Mouse (Mus musculus): Measurements from ENCODE around the gene Syt14. TPM values are rescaled to one million over a fixed set of nuclear protein-coding genes. Genes with fewer than 3 reads are reported as not detected.
A peak's percentile ranks its signal among the peaks of the same experiment; 100 is the strongest.

The Syt14 gene
- total RNA-seq, 2 experiments from 2014 or later, result 1.4 to 1.5 TPM

DNA sequence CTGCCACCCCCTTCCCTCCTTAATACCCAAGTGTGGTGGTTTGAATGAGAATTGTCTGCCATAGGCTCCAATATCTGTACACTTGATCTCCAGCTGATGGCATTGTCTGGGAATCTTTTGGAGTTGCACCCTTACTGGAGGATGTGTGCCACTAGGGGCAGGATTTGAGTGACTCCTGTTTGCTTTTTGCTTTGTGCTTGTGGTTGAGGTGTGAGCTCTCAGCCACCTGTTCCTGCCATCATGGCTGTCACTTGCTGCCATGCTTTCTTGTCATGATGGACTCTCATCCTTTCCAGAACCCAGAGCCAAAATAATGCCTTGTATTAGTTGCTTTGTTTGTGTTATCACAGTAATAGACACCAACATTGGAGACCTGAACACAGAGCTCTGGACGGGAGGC lies 165.8 kb downstream of the Syt14 start:
- DNase-seq (ENCODE audit: low spot score in 2 of 2), result no peak

DNA sequence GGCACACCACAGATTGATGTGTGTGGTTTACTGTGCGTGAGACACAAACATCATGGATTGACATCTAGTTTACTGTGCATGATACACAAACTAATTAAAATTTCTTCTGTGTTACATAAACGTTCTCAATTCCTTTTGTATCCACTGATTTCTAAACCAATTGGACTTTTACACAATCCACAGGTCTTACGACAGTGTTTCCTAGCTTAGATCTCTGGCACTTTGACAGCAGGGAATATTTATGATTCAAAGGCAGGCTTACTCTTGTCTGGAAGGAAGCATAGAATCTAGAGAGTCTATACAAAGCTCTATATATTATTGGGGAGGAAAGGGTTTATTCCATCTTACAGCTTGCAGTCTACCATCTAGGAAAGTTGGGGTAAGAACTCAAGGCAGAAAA lies 171.1 kb downstream of the Syt14 start:
- no peak for DNase-seq (ENCODE audit: low spot score in 2 of 2)

DNA sequence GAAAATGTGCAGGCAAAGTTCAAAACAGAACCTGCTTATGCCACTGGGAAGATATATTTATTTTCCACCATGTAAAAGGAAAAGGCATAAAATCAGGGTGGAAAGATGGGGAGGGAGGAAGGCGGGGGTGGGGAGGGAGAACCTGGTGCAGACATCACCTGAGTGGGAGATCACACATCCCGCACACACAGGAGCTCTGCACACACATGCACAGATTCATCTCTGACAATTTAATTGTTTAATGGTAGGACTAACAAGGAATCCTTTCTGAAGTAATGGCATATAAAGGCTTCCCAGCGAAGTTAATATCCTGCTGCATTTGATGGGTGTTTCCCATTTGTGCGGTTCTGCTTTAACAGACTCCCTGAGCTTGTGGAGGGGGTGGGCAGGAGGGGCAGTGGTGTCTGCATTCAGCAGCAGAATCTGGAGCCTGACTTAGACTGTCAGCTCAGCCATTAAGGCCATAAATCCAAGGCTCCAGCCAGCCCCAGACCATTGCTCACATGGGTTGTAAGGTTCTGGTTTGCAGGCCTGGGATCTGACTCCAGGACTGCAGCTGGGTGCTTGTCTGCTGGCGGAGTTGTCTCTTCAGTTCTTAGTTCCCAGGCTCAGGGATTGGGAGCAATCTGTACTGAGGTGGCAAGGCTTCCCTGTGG lies 174.1 kb downstream of the Syt14 start:
- DNase-seq (ENCODE audit: low spot score in 2 of 2), result no peak

DNA sequence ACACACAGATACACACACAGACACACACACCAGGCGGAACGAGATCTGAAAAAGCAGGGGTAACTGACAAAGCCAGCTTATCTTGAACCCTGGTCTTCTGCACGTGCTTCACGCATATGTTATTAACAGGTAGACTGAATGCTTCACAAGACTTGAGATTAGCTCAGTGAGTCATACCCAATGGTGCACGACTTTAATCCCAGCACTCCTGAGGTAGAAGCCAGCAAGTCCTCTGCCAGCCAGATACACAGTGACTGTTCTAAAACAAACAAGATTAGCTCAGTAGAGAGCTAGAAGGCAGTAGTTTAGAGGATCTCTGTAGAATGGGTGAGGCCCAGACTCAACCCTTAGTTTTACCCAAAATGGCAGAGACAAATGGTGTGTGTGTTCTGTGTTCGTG lies 175.3 kb downstream of the Syt14 start:
- no peak for DNase-seq (ENCODE audit: low spot score in 2 of 2)

DNA sequence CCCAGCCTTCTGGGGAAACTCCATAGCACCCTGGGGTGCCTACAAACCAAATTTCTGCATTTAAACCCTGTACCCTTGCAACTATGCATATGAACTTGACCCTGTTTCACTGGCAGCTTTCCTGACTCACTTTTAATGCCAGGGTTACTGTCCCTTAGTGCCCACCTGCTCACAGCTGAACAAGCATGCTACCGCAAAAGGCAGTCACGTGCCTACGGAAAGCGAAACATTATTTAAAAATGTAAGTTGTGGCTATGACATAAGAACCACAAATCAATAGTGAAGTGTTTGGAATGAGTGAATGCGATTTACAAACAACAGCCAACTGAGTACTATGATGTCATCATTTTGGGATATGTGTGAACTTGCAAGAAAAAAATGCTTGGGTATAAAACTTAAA lies 178.0 kb downstream of the Syt14 start:
- DNase-seq (ENCODE audit: low spot score in 2 of 2), result no peak

DNA sequence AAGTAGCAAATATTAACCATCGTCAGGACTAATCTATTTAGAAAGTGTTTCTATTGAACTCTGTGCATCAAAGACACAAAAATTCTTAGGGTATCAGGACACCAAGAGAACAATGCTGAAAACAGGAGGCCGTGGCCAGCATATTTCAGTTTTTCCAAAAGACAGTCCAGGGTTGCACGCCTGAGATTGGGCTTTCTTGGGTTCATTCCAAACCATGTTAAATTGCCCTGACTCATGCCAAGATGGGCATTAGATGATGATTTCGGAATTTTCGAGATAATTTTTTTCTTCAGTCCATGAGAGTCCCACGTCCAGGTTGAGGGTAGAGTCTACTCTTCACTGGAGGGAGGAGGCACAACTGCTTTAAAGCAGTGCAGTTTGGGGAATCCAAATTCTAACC lies 178.6 kb downstream of the Syt14 start:
- no peak for DNase-seq (ENCODE audit: low spot score in 2 of 2)

DNA sequence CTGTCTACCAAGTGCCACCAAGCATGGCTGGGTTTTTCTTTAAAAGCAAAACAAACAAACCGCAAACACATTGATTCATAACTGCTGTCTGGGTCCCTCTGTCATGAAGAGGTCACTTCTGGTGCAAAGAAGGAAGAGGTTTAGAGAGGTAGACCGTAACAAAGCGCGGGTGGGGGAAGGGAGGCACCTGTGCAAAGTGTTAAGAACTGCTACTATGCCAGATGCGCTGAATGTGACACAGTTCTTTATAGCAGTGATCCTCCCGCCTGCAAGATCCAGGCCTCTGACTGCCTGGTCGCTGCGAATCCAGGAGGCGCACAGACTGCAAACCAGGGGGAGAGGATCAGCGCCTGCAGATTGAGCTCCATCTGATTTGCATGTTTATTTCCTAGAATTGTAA lies 179.2 kb downstream of the Syt14 start:
- no peak for DNase-seq (ENCODE audit: low spot score in 2 of 2)

DNA sequence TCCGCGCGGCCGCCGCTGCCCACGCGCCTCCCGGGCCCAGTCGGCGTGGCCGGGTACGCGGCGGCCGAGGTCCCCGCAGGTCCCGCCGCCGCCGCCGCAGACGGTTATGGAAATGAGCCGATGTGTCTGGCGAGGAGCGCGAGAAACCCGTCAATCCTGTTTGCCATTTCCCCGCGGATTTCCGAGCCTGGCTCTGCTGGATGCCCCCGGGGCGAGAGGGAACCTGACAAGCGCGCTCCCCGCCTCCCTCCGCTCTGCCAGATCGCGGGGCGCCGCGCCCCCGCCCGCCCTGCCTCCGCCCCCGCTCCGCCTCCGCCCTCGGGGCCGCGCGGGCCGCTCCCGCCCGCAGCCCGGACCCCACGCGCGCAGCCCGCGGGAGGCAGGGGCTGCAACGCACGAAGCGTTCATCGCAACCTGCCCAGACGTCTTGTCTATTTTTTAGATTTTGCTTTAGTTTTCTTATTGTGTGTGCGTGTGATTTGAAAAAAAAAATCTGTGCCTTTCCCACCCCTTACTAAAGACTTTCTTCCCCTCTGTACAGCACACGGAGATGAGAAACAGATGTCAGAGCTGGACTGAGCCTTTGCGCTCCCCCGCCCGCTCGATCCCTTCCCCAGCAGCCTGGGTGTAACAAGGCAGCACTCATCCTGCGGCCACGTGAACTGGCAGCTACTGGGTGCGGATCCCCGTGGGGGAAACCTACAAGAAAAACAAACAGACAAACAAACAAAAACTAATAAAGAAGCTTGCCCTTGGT lies 179.9 kb downstream of the Syt14 start, which contains the start of gene Sertad4:
Sertad4 (minus strand) TSS at position 283 of the 757 bp plus-strand sequence.
- peak; percentile 60 to 73 for DNase-seq (ENCODE audit: low spot score in 2 of 2)

DNA sequence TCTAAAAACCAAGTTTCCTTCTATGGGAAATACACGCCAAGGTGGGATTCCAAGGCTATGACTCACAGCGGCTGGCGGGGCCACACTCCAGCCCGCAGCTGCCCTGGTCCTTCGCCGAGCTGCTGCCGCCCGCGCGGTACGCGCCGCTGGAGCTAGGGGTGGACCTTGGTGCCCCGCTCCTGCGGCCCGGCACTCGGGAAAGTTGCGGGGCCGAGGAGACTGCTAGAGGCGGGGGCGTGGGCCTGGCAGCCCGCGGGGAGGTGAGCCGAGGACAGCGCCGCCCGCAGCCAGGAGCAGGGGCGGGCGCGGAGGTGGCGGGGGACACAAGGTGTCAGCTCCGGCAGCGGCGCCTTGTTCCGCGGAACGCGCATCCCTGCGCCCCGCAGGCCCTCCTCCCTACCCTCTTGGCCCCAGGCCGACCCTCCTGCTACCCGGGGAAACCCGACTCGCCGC lies 180.7 kb downstream of the Syt14 start:
- DNase-seq (ENCODE audit: low spot score in 2 of 2), result peak; percentile 56 to 65

DNA sequence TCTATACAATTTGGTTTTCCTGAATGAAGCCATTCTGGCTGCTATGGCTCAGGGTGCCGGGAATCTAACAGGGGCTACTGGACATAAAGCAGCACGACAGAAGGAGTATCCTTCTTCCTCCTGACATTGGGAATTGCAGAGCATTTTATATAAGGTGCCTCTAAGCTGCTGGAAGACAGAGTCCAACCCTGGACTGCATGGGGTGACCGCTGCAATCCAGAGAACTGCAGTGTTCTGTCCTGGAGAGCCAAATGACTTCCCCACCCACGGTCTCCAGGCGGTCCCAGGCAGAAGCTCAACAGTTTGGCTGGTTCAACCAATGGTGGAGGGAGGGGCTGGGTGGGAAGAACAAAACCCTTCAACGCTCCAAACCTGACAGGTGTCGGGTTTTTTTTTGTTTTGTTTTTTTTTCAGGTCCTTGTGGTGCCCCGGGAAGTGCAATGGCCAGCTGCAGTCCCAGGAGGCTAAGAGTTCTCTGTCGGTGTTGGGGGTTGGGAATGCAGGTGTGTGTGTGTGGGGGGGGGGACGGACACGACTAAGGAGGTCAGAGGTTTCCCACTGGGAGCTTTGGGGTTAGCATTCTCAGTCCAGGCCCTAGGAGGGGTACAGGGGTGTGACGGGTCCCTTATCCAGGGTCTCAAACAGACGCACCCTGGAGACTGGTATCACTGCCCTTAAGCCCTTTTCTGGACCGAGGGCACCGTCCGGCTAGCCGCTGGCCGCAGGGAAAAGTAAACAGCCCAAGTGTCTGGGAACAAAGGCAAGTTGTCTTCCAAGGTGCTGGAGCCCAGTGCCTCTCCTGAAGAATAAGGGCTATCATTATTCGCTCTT lies 181.4 kb downstream of the Syt14 start:
- DNase-seq (ENCODE audit: low spot score in 2 of 2), result no peak

DNA sequence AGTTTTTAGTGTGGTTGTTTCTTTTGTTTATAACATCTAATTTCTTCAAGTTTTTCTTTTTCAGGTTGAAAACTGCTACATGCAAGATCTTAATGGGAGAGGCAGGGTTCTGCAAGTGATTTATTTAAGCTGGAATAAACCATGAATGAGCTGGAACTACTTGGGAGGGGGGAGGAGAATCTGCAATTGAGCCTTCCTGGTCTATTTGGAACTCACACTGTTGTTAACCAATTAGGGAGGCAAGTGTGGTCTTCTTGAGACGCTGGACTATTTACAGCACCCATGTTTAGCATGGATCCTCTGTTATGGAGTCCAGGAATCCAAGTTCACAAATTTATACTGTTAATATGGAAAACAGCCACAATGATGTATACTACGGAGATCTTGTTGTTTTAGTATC lies 182.1 kb downstream of the Syt14 start:
- DNase-seq (ENCODE audit: low spot score in 2 of 2), result no peak

DNA sequence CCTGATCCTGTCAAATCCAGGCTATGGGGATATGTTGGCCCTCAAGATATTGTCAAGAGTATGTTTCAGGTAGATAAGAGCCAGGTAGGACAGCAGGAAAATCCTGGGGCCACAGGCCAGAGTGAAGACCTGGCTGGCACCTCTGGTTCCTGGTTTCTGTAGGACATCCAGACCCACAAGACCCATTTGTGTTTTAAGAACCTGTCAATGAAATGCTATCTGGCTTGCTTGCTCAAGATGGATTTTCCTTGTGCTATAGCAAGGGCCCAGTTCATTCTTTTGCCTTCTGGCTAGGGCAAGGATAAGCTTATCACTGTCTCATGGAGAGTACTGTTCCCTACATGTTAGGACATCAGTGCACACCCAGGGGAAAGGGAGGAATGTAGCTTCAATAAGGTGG lies 183.5 kb downstream of the Syt14 start:
- DNase-seq (ENCODE audit: low spot score in 2 of 2), result no peak

DNA sequence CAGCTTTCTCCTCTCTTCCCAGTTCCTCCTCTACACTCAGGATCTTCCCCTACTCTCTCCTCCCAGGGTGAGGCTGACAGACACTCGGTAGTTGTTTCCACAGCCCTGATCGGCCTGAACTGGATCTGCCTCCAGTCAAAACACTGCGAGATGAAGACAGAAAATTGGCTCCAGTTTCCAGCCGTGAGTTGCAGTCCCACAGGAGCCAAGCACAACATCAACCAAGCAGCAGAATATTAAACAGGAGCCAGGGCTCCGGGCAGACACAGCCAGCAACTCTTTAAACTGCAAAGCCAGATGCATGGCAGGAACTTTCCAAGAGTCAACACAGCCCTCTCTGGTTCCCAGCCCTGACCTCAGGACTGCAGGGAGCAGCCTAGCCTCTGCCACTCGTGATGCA lies 183.9 kb downstream of the Syt14 start:
- DNase-seq (ENCODE audit: low spot score in 2 of 2), result peak in 1 of 2 experiments; percentile 44

DNA sequence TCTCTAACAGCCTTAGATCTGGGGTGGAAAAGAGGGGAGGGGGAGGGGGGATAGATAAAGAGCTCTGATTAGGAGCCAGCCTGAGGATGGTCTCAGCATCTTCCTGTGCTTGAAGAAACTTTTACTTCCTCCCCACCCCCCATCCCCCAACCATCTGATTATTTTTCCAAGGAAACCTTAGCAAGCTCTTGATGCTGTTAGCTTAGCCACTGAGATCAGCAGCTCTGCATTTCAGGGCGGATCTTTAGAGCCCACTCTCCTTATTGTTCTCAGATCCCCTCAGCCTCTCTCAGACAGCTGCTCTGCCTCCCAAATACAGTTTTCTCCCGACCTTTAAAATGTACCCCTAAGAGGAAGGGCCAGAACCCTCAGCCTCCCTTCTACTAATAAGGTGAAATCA lies 184.4 kb downstream of the Syt14 start:
- no peak for DNase-seq (ENCODE audit: low spot score in 2 of 2)

DNA sequence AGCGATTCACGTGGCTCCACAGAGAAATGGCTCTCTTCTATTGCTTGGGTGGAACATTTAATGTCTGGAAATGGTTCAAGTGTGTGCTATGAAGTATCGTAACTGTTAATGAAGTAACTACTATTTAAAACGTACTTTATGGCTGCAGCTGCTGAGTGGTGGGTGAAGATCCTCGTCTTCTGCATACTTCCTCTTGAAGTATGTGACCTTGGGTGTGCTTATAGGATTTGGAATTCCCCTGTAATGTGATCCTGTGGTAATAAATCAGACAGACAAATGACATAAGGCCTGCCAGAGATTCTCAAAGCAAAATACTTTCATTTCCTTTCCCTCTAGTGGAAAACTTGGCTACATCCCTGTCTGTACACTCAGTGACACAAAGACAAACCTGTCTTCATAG lies 186.0 kb downstream of the Syt14 start:
- DNase-seq (ENCODE audit: low spot score in 2 of 2), result no peak

DNA sequence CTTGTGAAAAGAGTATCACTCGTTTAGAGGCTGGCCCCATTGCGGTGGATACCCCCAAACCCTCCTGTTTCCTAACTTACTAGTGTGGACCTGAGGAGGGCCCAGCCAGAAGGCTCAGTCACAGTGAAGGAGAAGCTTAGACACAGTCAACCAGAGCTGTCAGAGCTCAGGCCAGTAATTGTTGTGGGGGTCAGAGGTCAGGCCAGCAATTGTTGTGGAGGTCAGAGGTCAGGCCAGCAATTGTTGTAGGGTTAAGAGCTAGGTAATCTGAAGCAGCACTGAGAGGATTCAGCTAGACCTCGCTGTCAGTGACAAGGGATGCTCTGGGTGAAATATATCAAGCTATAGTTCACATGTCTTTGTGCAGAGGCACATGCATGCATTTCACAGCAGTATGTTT lies 188.3 kb downstream of the Syt14 start:
- no peak for DNase-seq (ENCODE audit: low spot score in 2 of 2)

Other genes with a start within 250 kb of the Syt14 start
- 10 to 100 TPM; 29.2 to 30.8 TPM for gene Sertad4, start 180.0 kb downstream of the Syt14 start, total RNA-seq (2021)
- gene Diexf, start 94.5 kb upstream of the Syt14 start, total RNA-seq (2021), result 10 to 100 TPM; 16.6 to 18.1 TPM
- 1 to 10 TPM; 6.4 to 6.9 TPM for gene Irf6, start 117.3 kb upstream of the Syt14 start, total RNA-seq (2021)
- gene A130010J15Rik, start 132.3 kb upstream of the Syt14 start, total RNA-seq (2021), result 1 to 10 TPM; 6.6 to 7.2 TPM
- 10 to 100 TPM; 77.1 to 86.9 TPM for gene Traf3ip3, start 165.9 kb upstream of the Syt14 start, total RNA-seq (2021)
- 1 to 10 TPM; 2.0 to 4.5 TPM for gene Lamb3, start 171.9 kb upstream of the Syt14 start, total RNA-seq (2021)
- gene Hsd11b1, start 228.3 kb upstream of the Syt14 start, total RNA-seq (2021), result 1 to 10 TPM; 3.7 to 3.9 TPM
- gene G0s2, start 237.4 kb upstream of the Syt14 start, total RNA-seq (2021), result 10 to 100 TPM; 45.2 to 61.4 TPM